Mouse (Mus musculus): ENCODE data around the gene Ltb. TPM values are rescaled to one million over a fixed set of nuclear protein-coding genes. Genes with fewer than 3 reads are reported as not detected.

Gene Ltb
- total RNA-seq (2014; rRNA removed; ENCODE audit: low replicate concordance) (0.27 and 1.0 TPM in 2 replicates), polyA plus RNA-seq (2015; fragmentation: Nextera tagmentation; extraction: Ambion mirVana) (0.33 and 0.48 TPM in 2 replicates)

DNA sequence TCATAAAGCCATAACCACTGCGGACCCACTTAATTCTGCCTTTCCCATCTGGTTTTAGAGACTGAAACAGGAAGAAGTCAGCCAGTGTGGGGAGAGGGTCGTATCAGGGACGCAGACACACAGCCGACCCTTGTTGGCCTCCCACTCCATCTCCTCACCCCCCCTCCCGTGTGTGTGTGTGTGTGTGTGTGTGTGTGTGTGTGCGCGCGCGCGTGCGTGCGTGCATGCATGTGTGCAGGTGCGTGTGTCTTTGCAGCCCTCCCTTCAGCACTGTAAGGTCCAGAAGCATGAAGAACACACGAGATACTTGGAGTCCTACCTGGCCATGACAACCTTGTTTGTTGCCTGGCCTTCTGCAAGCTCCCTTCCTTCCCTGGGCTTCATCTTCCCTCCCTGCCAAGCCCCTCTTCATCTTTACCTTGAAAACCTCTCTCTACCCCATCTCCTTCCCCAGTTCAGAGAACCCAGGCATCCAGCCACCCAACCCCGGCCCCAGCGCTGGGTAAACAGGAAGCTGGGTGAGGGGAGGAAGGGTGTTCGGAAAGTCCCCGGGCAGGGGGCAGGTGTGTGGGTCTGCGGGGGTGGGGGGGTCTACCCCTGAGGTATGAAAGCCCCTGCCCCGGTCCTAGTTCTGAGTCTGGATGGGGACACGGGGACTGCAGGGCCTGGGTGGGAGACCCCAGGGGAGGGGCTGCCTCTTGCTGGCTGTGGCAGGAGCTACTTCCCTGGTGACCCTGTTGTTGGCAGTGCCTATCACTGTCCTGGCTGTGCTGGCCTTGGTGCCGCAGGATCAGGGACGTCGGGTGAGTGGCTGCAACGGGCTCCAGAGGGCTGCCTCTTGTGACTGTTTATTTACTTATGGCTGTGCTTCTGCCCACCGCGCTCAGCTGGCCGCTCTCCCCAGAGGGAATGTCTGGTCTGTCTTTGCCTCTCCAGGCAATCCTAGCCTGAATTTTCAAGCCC, at the start of gene Ltb:
Gene Ltb (plus strand): TSS at position 559 of the 963 bp plus-strand sequence.
- no peak for TF ChIP-seq CTCF (IDR thresholded peaks at IDR 0.05; ENCODE audit: low read depth)
- TF ChIP-seq EP300 (IDR thresholded peaks at IDR 0.05; ENCODE audit: low read depth), result no peak
- peaks cover 47% of the 10 kb centered on the region for H3K27me3 ChIP-seq (ENCODE audit: control insufficient read depth, insufficient read depth, low read length)
- ATAC-seq (ENCODE audit: insufficient read depth, low read depth) (no peak), DNase-seq (ENCODE audit: low spot score) (no peak)
- WGBS, result 50% methylated on average over 28 of the region's 28 CpGs
- no peaks in the 10 kb centered on the region for H3K36me3 ChIP-seq (replicated peaks; ENCODE audit: control insufficient read depth, insufficient read depth, low read length)
- peak within 1 kb of the TSS; percentile 47; the same call in 1 of the 2 replicates for H3K4me3 ChIP-seq (ENCODE audit: low read depth, low read length)
- H3K9ac ChIP-seq (replicated peaks; ENCODE audit: low read depth, low read length), result peak within 1 kb of the TSS; percentile 30; the same call in 1 of the 2 replicates
- peak within 1 kb of the TSS; percentile 66 for H3K4me2 ChIP-seq (ENCODE audit: low read depth, low read length)
- H3K9me3 ChIP-seq (replicated peaks; ENCODE audit: control insufficient read depth, low read length), result no peaks in the 10 kb centered on the region
- H3K4me1 ChIP-seq (ENCODE audit: control insufficient read depth, insufficient read depth), result peaks cover 5% of the 10 kb centered on the region
- H3K27ac ChIP-seq (ENCODE audit: low read depth), result peak within 1 kb of the TSS; percentile 31; the same call in 1 of the 2 replicates

DNA sequence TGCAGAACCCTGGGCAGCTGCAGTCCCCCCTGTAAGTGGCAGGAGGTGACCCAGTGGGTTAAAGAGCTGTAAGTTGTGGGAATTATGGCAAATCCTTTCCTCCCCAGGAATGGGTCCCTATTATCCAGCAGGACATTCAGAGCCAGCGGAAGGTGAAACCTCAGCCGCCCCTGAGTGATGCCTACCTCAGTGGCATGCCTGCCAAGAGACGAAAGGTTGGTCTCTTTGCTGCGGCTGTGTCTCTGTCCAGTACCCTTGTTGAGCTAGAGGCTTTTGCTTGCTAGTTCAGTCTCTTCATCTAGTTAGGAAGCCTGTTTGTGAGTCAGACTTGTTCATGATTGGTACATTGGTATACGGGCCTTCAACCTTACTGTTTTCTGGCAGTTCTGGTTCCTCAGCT, 48.1 kb upstream of the Ltb start:
- ATAC-seq (ENCODE audit: insufficient read depth, low read depth) (no peak), DNase-seq (ENCODE audit: low spot score) (no peak)

GRCm38 (mm10) chr17:35147348-35147747, 46.9 kb upstream of the Ltb start:
- TF ChIP-seq EP300 (IDR thresholded peaks at IDR 0.05; ENCODE audit: low read depth), result no peak
- TF ChIP-seq CTCF (IDR thresholded peaks at IDR 0.05; ENCODE audit: low read depth), result no peak
- Histone ChIP-seq H3K9me3 (replicated peaks; ENCODE audit: control insufficient read depth, low read length) (no peaks in the 10 kb centered on the region), H3K9ac (replicated peaks; ENCODE audit: low read depth, low read length) (no peak overlapping the region), H3K27me3 (ENCODE audit: control insufficient read depth, insufficient read depth, low read length) (no peaks in the 10 kb centered on the region), H3K4me2 (ENCODE audit: low read depth, low read length) (no peak overlapping the region), H3K4me1 (ENCODE audit: control insufficient read depth, insufficient read depth) (no peaks in the 10 kb centered on the region), H3K27ac (ENCODE audit: low read depth) (no peak overlapping the region), H3K4me3 (ENCODE audit: low read depth, low read length) (no peak overlapping the region), H3K36me3 (replicated peaks; ENCODE audit: control insufficient read depth, insufficient read depth, low read length) (peaks cover 98% of the 10 kb centered on the region)
- ATAC-seq (ENCODE audit: insufficient read depth, low read depth) (no peak), DNase-seq (ENCODE audit: low spot score) (no peak)
- 64% methylated on average over 3 of the region's 3 CpGs for WGBS

More for the DNA sequence above, 48.1 kb upstream of the Ltb start:
- H3K36me3 ChIP-seq (replicated peaks; ENCODE audit: control insufficient read depth, insufficient read depth, low read length), result peaks cover 98% of the 10 kb centered on the region
- TF ChIP-seq EP300 (IDR thresholded peaks at IDR 0.05; ENCODE audit: low read depth), result no peak
- no peak overlapping the region for H3K4me3 ChIP-seq (ENCODE audit: low read depth, low read length)
- H3K27me3 ChIP-seq (ENCODE audit: control insufficient read depth, insufficient read depth, low read length), result no peaks in the 10 kb centered on the region
- WGBS, result 80% methylated on average over 5 of the region's 5 CpGs
- no peak overlapping the region for H3K9ac ChIP-seq (replicated peaks; ENCODE audit: low read depth, low read length)
- H3K27ac ChIP-seq (ENCODE audit: low read depth), result no peak overlapping the region
- H3K9me3 ChIP-seq (replicated peaks; ENCODE audit: control insufficient read depth, low read length), result no peaks in the 10 kb centered on the region
- no peak overlapping the region for H3K4me2 ChIP-seq (ENCODE audit: low read depth, low read length)
- no peaks in the 10 kb centered on the region for H3K4me1 ChIP-seq (ENCODE audit: control insufficient read depth, insufficient read depth)

- no peak for TF ChIP-seq EP300 (IDR thresholded peaks at IDR 0.05; ENCODE audit: low read depth)
- TF ChIP-seq CTCF (IDR thresholded peaks at IDR 0.05; ENCODE audit: low read depth), result no peak
- WGBS, result 67% methylated on average over 5 of the region's 5 CpGs
- Histone ChIP-seq H3K27ac (ENCODE audit: low read depth) (no peak overlapping the region), H3K4me1 (ENCODE audit: control insufficient read depth, insufficient read depth) (no peaks in the 10 kb centered on the region), H3K9me3 (replicated peaks; ENCODE audit: control insufficient read depth, low read length) (no peaks in the 10 kb centered on the region), H3K27me3 (ENCODE audit: control insufficient read depth, insufficient read depth, low read length) (no peaks in the 10 kb centered on the region), H3K9ac (replicated peaks; ENCODE audit: low read depth, low read length) (no peak overlapping the region), H3K4me2 (ENCODE audit: low read depth, low read length) (no peak overlapping the region), H3K36me3 (replicated peaks; ENCODE audit: control insufficient read depth, insufficient read depth, low read length) (peaks cover 98% of the 10 kb centered on the region), H3K4me3 (ENCODE audit: low read depth, low read length) (no peak overlapping the region)
- ATAC-seq (ENCODE audit: insufficient read depth, low read depth) (no peak), DNase-seq (ENCODE audit: low spot score) (no peak)
These were observed 46.2 kb upstream of the Ltb start for GRCm38 (mm10) chr17:35147922-35148639.

- 95% methylated on average over 4 of the region's 4 CpGs for WGBS
- no peak for ATAC-seq (ENCODE audit: insufficient read depth, low read depth)
These were observed 42.1 kb upstream of the Ltb start for GRCm38 (mm10) chr17:35152121-35152520.

More at GRCm38 (mm10) chr17:35152121-35152520, 42.1 kb upstream of the Ltb start:
- TF ChIP-seq CTCF (IDR thresholded peaks at IDR 0.05; ENCODE audit: low read depth), result no peak
- TF ChIP-seq EP300 (IDR thresholded peaks at IDR 0.05; ENCODE audit: low read depth), result no peak
- H3K36me3 ChIP-seq (replicated peaks; ENCODE audit: control insufficient read depth, insufficient read depth, low read length), result peaks cover 98% of the 10 kb centered on the region
- no peak overlapping the region for H3K9ac ChIP-seq (replicated peaks; ENCODE audit: low read depth, low read length)
- no peak overlapping the region for H3K27ac ChIP-seq (ENCODE audit: low read depth)
- H3K4me2 ChIP-seq (ENCODE audit: low read depth, low read length), result no peak overlapping the region
- no peaks in the 10 kb centered on the region for H3K9me3 ChIP-seq (replicated peaks; ENCODE audit: control insufficient read depth, low read length)
- H3K4me1 ChIP-seq (ENCODE audit: control insufficient read depth, insufficient read depth), result no peaks in the 10 kb centered on the region
- H3K4me3 ChIP-seq (ENCODE audit: low read depth, low read length), result no peak overlapping the region
- no peak for DNase-seq (ENCODE audit: low spot score)
- H3K27me3 ChIP-seq (ENCODE audit: control insufficient read depth, insufficient read depth, low read length), result no peaks in the 10 kb centered on the region

Data from heart, postnatal 0 days (tissue).